ENCODE assay signal across 23 mouse cellular contexts in genomic region chr9:75517751-75518150, GRCm38 (mm10).
"Had no signal": no experiment of that assay in that cellular context is flagged by ENCODE, and none has a peak within 500 bp of the region (broad histone marks: within the 10 kb centered on the region; RNA-seq: fewer than 3 reads in every experiment).

No protein-coding gene starts in this region.

- DNase-seq: kidney, adult 2 months; kidney, postnatal 10 days; kidney, postnatal 36 days; left cerebral cortex, postnatal 4 days; liver, postnatal 0 days; lung, embryonic 14.5 days; lung, postnatal 36 days; retina, postnatal 1 day; right cerebral cortex, postnatal 25 days; spleen, adult 18-20 months; thymus, adult 18-20 months; thymus, postnatal 14 days; thymus, postnatal 4 days had no signal

- H3K9ac ChIP-seq: limb, embryonic 12.5 days; limb, embryonic 15.5 days; liver, embryonic 14.5 days; liver, postnatal 0 days; lung, embryonic 14.5 days; midbrain, embryonic 12.5 days; neural tube, embryonic 13.5 days had no signal

- H3K4me3 ChIP-seq: limb, embryonic 12.5 days; limb, embryonic 15.5 days; megakaryocyte, embryonic 14.5 days; midbrain, embryonic 12.5 days; myocyte; neural tube, embryonic 13.5 days had no signal

- H3K4me1 ChIP-seq: limb, embryonic 12.5 days; limb, embryonic 15.5 days; midbrain, embryonic 12.5 days; neural tube, embryonic 13.5 days had no signal

- H3K9me3 ChIP-seq: limb, embryonic 12.5 days; limb, embryonic 15.5 days; megakaryocyte, embryonic 14.5 days; midbrain, embryonic 12.5 days; neural tube, embryonic 13.5 days had no signal

- ATAC-seq: liver, postnatal 0 days; lung, postnatal 0 days; midbrain, embryonic 16.5 days had no signal

- H3K27ac ChIP-seq: limb, embryonic 12.5 days; limb, embryonic 15.5 days; liver, embryonic 14.5 days; midbrain, embryonic 12.5 days; neural tube, embryonic 13.5 days had no signal

- H3K27me3 ChIP-seq: limb, embryonic 12.5 days; limb, embryonic 15.5 days; megakaryocyte, embryonic 14.5 days; midbrain, embryonic 12.5 days; neural tube, embryonic 13.5 days had no signal

- H3K4me2 ChIP-seq: limb, embryonic 12.5 days; limb, embryonic 15.5 days; liver, embryonic 11.5 days; lung, embryonic 14.5 days; midbrain, embryonic 12.5 days; neural tube, embryonic 13.5 days had no signal
